Mouse (Mus musculus) spleen, embryonic (tissue): ENCODE measurements around the gene Acads.

Experiments used
- CTCF ChIA-PET: fragments of 350-600 bp; sonication (Branson Sonifier 250); formaldehyde crosslinking; loops from one replicate; lab custom pipeline; 2022; lab: Charles Lee

The Acads gene

GRCm38 (mm10) chr5:115150991-115151390 is 31.8 kb upstream of the Acads start:
- CTCF ChIA-PET, result interaction anchor here (1.2 kb wide), 1 partner anchor 23 kb away, joined by 6 read pairs; no protein-coding TSS in a partner anchor

DNA sequence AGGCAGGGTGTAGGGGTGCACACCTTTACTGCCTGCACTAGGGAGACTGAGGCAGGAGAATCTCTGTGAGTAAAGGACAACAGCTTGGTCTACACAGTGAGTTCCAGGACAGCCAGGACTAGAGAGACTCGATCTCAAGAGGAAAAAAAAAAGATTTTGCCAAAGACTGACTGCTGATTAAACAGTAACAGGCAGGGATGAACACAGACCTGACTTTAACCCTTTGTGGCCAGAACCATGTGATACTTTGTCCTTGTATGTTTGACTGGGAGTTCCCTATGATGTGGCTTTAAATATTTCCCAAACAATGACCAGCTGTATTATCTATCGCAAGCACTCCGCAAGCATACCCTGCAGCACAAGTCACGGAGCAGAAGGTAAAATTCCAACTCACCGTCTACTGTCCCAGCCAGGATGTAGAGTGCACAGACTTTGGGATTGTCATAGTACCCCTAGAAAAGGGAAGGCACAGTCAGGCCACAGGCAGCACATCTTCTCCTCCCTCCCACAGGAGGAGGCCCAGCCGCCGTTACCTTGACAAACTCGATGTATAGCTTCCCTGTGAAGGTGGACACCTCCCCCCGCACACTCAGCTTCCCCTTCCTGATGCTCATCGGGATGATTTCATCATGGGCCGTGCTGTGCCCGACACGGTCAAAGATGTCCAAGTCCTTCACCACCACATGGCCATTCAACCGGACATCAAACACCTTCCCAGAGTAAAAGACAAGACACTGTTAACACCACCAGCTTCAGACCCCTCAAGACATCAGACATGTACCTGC is 30.7 kb upstream of the Acads start:
- CTCF ChIA-PET, result no interaction called here

DNA sequence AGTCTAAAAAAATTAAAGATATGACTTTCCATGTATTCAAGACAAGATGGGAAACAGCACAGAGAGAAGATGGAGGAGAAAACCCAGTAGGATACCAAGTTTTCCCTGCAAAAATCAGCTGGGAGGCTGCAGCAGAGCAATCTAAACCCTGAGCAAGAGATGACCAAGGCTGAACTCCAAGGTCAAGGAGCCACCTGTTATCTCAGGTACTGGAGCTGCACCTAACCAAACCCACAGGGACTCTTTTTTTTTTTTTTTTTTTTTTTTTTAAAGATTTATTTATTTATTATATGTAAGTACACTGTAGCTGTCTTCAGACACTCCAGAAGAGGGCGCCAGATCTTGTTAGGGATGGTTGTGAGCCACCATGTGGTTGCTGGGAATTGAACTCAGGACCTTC is 29.7 kb upstream of the Acads start:
- CTCF ChIA-PET, result interaction anchor here (0.6 to 0.8 kb wide), 3 partner anchors 12 to 448 kb away, joined by 3 to 12 read pairs (median 8); no protein-coding TSS in a partner anchor

- CTCF ChIA-PET, result interaction anchor here (0.5 to 0.8 kb wide), 4 partner anchors 11 to 666 kb away, joined by 3 to 12 read pairs (median 6); no protein-coding TSS in a partner anchor
These were observed 29.2 kb upstream of the Acads start for GRCm38 (mm10) chr5:115148378-115148777.

DNA sequence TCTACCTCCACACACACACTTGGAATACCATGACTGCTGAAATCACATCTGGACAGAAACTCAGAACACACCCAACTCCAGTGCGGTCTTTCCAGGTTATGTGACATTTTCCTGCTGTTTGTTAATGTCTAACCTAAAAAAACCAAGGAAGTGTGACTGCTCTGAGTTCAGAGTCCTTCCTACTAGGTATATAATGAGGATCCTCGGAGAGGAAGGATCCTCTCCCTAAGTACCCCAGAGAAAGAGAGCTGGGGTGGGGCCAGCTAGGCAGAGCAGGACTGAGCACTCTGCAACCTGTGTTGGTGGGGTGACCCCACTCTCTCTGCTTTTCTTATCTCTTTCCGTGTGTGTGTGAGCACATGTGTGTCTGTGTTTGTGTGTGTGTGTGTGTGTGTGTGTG is 28.2 kb upstream of the Acads start:
- CTCF ChIA-PET, result no interaction called here

DNA sequence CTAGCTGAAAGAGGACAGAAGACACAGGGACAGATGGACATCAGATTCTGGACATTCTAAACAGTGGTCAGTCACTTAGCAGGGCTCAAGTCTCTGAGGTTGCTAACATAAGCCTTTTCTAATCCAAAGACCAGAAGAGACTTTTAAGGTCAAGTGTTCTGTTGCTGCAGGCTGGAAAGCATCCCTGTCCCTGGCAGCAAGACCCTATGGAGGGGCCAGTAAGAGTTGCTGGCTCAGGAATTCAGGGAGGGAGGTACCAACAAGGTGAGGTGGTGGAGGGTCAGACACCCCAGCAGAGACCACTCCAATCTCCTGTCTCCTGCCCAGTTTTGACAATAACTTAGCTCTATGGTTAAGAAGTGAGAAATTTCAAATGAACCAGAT is 27.6 kb upstream of the Acads start:
- CTCF ChIA-PET, result no interaction called here

- CTCF ChIA-PET, result no interaction called here
These were observed 27.0 kb upstream of the Acads start for GRCm38 (mm10) chr5:115145976-115146746.

DNA sequence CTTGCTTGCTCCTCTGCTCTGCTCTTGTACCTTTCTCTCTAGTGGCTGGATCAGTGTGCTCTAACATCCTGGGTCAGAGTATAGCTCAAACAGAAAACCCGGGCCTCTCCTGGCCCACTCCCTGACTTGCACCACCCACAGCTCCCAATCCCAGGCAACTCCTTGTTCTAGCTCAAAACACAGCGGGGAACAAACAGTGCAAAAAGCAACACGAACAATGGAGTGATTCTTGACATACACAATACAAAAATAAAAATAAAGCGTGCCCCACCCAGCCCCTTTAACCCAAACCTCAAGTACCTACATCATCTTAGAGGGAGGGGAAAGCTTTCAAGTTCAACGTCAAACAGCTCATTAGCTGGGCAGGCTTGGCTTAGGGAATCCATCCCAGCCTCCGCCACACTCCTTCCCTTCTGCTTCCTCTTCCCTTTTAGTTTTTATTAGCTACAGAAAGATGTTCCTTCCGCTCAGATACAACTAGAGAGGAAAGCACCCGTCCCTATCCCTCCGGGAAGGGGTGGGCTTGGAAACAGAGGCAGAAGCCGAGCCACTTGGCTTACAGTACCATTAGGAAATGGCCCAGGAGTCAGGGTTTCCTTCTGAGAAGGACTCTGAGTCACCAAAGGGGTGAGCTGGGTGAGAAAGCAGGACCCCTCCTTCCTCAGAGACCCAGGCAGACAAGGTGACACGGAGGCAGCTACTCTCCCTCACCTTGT is 26.3 kb upstream of the Acads start:
- CTCF ChIA-PET, result no interaction called here

- CTCF ChIA-PET, result no interaction called here
These were observed 25.3 kb upstream of the Acads start for GRCm38 (mm10) chr5:115144471-115144870.

DNA sequence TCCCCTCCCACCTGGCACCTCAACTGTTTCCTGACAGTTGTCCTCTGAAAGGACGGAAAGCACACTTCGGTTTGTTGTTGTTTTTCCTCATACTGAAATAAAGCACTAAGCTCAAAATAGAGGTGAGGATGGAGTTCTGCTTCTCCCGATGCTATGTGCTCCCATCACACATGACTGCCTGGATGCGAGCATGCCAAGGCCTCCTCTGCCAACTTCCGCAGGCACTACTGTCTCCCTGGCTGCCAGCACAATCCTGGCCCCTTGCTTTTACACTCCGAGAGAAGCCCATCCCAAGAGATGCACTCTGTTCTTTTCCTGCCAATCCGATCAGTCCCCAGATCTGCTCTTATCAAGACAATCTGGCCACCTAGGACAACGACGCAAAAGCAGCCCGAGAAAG is 24.4 kb upstream of the Acads start:
- CTCF ChIA-PET, result no interaction called here

GRCm38 (mm10) chr5:115142166-115142697 is 23.1 kb upstream of the Acads start:
- CTCF ChIA-PET, result interaction anchor here (0.6 kb wide), 1 partner anchor 9 kb away, joined by 14 read pairs; no protein-coding TSS in a partner anchor

DNA sequence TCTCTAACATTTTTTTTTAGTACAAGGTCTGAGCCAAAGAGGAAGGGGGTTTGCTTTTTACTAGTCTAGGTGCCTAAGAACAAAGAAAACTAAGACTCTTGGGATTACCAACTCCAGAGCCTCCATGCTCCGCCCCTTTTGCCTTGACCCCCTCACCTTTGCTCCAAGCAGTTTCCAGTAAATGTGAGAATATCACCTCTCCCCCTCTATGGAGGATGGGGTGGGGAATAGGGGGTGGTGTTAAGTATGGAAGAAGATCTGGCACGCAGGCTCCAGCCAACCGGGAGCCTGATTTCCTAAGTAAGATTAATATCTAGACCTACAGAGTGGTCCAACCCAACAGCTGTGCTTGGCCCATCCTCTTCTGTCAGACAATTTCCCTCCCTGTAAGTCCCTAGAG is 21.6 kb upstream of the Acads start:
- CTCF ChIA-PET, result no interaction called here

- CTCF ChIA-PET, result no interaction called here
These were observed 20.0 kb upstream of the Acads start for GRCm38 (mm10) chr5:115139124-115139523.

DNA sequence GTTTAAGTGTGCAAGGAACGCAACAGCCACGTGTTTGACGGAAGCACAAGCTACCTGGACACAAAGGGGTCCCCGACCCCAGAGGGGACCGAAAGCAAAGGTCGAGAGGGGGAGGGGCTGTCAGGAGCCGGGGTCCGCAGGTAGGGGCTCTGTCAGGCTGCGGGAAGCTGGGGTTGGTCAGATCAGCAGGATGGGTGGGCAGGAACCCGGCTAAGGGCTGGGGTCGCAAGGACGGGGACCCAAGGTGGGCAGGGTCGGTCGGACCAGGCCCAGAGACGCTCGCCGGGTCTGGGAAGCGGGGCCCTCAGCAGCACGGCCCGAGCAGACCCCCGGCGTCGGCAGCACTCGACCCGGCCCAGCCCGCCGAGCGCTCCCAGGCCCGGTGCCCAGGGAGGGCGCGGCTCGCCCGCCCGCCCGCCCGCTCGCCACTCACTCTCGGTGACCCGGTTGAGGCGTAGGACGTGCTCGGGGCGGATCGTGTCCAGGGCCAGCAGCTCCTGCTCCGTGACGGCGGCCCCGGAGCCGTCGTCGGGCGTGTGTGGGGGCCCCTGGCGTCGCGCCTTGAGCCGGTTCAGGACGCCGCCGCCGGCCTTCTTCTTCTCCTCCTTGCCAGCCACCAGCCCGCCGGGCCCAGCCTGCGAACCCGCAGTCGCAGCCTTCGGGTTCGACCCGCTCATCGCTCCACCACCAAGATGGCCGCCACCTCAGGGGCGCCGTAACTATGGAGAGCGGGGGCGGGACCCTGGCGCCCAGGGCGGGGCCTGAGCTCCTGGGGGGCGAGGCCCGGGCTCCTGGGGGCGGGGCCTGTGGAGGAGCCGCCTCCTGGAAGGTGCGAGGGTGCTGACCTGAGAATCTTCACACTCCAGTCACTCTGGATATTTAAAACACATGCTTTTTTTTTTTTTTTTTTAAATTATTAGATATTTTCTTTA is 15.4 kb upstream of the Acads start, which contains the start of gene Unc119b:
Gene Unc119b (minus strand): TSS at position 742 of the 932 bp plus-strand sequence.
- CTCF ChIA-PET, result interaction anchor here (0.6 kb wide), 1 partner anchor 265 kb away, joined by 6 read pairs; no protein-coding TSS in a partner anchor

DNA sequence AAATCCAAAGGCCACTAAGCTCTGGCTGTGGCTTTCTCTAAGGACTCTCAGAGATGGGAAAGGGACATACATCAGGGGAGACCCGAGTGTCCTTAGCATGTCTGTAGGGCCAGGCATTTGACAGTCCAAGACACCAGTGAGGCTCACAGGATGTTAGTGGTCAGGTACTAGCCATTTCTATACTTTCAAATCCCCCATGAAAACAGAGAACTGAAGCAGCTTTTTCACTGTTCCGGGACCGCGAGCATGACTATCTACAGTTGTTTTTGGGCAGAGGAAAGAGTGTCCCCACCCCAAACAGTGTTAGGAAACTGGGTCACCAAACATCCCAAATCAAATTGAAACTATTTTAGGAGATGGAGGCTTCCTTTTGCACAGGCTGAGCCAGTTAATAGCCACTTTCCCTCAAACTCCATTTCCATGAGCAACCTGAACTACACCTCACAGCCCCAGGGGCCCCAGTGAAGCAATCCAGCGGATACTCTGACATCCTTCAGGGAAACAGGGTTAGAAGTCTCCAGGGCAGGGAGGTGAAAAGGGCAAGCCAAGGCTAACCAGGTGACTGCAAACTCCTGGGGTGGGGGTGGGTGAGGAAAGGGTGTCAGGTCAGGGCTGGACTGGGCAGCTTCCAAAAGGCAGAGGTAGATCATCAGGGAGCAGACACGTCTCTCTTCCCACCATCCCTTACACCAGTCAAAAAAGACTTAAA is 14.4 kb upstream of the Acads start:
- CTCF ChIA-PET, result interaction anchor here (0.8 to 1.3 kb wide), 2 partner anchors 9 to 25 kb away, joined by 4 to 14 read pairs; partner anchors contain the start of gene Mlec

DNA sequence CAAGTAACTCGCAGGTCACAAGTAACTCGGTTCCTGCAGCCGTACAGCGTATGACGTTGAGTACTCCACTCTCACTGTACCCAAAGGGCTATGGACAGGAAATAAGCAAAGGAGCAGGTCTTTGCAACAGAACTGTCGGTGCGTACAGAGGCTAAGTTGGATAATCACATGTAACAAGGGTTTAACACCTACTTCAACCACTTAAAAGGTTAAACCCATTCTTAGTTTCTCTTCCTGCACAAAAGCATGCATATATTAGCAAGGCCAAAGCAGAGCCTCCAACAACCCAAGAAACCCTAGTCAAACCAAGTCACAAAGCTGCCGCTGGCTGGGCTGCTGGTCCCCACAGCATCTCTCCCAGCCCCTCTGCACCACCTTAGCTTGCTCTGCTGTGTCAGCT is 13.3 kb upstream of the Acads start:
- CTCF ChIA-PET, result interaction anchor here (1.3 kb wide), 1 partner anchor 26 kb away, joined by 4 read pairs; the partner anchor contains the start of gene Mlec

- CTCF ChIA-PET, result no interaction called here
These were observed 10.2 kb upstream of the Acads start for GRCm38 (mm10) chr5:115129328-115129727.

GRCm38 (mm10) chr5:115127421-115128179 is 8.5 kb upstream of the Acads start:
- CTCF ChIA-PET, result no interaction called here
